Mouse (Mus musculus) 3T3-L1 (cell line): ENCODE measurements around the gene Ksr2.

Source experiments
- DNase-seq: peaks from one replicate; pipeline ENCODE4 v3.0.0-alpha.2; 2015; ENCODE audit warnings: low read depth, low spot score

Gene Ksr2

DNA sequence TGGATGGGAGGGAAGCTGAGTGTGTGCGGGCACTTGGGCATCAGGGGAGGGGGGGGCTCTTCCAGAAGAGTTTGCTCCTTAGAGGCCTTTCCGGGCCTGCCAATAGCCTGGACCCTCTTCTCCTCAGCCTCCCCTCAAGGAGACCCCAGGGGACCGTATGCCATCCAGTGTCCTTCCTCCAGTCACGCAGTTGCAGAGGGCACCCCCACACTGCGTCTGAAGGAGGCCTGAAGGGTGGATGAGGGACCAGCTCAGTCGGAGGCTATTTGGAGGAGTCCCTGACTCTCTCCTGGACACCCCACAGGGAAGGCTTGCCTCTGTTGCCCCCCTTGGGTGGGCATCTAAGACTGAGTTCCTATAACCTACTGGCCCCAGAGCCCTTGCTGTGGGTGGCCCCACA is 367.4 kb downstream of the Ksr2 start:
- no peak for DNase-seq

DNA sequence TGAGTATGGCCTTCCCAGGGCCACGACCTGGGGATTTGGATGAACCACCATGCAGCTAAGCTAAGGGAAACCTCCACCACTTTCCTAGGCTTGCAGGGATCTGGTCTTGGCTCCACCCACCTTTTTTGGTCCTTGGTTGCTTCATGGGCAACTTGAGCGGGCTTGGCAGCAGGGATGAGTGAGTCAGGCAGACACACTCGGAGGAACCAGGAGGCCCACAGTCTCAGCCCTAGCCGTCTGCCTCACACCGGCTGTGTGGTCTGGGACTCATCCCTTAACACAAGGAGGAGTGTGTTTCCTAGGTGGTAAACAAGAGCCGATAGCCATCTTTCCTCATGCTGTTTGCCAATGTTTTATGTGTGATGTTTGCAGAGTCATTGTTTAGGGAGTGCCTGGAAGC is 376.3 kb downstream of the Ksr2 start:
- no peak for DNase-seq

GRCm38 (mm10) chr5:117791875-117792274 is 378.1 kb downstream of the Ksr2 start:
- no peak for DNase-seq

DNA sequence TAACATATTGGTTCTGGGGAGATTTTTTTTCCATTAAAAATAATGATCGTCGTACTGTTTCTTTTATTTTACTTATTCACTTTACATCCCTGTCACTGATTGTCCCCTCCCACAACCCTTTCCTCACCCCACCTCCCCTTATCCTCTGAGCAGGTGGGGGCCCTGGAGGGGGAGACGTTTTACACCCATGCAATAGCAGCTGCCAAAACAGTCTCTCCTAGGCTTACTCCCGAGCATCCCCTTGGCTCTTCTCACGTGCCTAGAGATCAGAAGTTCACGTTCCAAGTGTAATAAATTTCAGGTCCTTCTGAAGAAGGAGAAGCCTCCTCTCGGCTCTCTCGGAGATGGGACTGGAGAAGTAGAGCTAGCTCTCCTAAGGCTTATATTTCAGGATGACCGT is 387.0 kb downstream of the Ksr2 start:
- no peak for DNase-seq

DNA sequence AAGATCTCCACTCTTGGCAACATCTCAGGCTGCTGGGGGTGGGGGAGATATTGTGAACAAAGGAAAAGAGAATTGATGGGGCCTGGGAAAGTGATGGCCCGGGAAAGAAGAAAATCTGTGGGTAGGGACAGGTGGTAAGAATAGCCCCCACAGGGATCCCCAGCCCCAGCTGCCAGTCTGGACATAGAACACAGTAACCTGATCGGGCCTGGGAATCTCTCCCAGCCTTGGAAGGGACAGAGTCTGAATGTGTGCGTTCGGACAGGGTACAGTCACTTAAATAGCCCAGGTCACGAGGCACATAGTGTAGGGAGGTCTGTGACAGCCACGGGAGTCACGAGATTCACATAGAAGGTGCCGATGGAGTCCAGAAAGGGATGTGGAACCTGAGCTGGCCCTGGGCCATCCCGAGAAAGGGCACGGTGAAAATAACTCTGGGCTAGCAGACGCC is 388.3 kb downstream of the Ksr2 start:
- no peak for DNase-seq

GRCm38 (mm10) chr5:117803551-117803950 is 389.8 kb downstream of the Ksr2 start:
- no peak for DNase-seq

DNA sequence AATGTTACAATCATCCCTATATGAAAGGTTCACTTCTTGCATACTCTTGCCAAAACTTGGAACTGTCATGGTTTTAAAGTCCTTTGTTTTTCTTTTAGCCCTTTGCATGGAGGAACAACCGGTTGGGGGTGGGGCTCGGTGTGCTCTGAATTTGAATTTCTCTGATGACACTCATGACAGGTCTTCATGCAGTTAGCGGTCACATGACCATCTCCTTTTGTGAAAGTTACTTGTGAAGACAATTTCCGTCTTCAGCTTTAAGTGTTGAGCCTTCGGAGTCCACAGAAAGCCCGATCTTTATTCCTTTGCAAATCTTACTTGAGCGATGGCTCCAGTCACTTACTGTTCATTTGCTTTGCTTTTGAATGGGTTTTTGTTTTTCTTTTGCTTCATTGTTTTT is 397.1 kb downstream of the Ksr2 start:
- DNase-seq = no peak

DNA sequence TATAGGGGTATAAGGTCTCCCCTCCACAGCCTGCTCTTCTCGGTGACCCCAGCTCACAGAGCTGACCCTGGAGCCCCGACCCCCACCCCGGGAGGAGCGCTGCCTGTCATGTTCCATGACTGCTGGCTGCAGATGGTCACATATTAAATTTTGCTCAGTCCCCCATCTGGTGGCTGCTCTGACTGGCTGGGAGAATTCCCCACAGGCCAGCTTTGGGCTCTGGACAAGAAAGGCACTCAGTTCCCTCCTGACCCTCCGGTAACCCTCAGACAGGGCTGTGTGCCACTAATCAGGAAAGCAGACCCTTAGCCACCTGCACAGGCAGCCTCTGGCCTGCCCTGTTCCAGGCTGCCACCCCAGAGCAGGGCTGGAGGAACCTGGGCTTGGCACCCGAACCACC is 405.0 kb downstream of the Ksr2 start:
- DNase-seq = no peak

DNA sequence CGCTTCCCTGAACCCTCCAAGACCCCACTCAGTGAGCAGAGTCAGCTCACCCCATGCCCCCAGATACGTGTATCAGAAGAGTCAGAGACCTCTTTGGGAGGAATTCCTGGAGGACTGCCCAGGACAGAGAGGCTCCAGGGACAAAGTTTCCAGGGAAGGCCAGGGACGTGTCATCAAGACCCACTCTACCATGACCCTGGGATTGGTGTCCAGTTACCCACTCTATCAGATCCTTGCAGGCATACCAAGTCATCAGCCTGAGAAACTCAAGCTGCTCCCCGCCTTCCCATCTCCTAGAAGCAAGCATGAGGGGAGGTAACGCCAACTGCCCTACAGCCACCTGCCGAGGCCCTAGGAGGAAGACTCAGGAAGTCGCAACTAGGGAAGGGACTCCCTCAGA is 406.6 kb downstream of the Ksr2 start:
- DNase-seq = no peak

DNA sequence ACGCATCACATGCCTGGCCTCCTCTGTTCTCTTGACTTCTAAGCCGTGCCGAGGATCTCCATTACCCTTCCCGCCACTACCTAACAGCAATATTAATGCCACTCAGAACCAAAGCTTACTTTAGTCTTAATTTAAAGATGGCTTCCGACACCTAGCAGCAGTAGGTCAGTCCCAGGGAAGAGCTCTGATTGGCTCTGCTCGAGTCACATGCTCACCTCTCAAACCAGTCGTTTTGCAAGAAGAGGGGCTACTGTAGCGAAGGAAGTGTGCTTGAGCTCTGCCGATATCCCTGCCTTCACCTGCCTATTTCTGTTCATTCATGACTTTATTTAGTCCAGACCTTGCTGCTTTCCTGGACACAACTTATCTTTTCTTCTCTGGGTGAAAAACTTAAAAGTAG is 410.0 kb downstream of the Ksr2 start:
- DNase-seq = no peak

DNA sequence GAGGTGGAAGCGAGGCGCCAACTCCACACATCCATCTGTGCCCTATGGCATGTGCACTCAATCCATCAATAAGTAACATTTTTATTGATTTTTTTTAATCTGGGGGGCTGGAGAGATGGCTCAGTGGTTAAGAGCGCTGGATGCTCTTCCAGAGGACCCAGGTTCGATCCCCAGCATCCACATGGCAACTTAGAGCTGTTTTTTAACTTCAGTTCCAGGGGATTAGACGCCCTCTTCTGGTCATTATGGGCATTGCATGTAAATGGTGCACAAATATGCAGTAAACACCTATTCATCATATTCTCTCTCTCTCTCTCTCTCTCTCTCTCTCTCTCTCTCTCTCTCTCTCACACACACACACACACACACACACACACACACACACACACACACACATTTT is 410.7 kb downstream of the Ksr2 start:
- DNase-seq = no peak
